Mouse (Mus musculus): Measurements from ENCODE around the gene Tmem204. TPM values are rescaled to one million over a fixed set of nuclear protein-coding genes. Genes with fewer than 3 reads are reported as not detected.
"Not testable (repeated sequence)": the region's sequence is repeated elsewhere in the genome, so short reads cannot be mapped to it uniquely, and the experiment has no call there.

The Tmem204 gene
- polyA plus RNA-seq (2012; rRNA removed): 9.6 and 10.5 TPM in 2 replicates

DNA sequence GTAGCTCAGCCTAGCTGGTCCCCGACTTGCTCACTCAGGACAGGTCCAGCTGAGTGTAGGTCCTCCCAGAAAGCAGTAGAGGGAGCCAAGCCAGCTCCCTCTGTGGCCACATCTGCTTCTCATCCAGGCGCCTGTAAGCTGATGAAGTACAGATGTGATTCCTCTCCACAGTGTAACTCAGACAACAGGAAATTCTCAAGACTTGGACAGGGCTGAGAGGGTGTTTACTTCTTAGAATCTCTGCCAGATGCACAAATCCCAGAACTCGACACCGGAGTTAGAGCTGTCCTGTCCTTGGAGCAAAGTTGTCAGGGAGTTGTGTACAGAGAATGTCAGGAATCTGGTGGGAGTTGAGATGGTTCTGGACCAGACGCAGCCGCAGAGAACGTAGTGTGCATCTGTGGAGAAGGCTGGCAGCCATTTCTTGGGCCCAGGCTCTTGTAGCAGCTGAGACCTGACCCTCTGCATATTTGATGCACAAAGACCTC lies at the start of gene Tmem204:
Gene Tmem204 (minus strand): TSS at position 148 of the 488 bp plus-strand sequence.
- no peak for TF ChIP-seq POLR2A (IDR thresholded peaks at IDR 0.05; ENCODE audit: borderline replicate concordance, extremely low read depth, insufficient read depth, insufficient read length, poor library complexity, severe bottlenecking)
- peak; percentile 24; the same call in 1 of the 2 replicates for TF ChIP-seq CTCF (IDR thresholded peaks at IDR 0.05; ENCODE audit: borderline replicate concordance, extremely low read depth, insufficient read depth, insufficient read length)
- DNase-seq (ENCODE audit: low read depth): peak; percentile 41

DNA sequence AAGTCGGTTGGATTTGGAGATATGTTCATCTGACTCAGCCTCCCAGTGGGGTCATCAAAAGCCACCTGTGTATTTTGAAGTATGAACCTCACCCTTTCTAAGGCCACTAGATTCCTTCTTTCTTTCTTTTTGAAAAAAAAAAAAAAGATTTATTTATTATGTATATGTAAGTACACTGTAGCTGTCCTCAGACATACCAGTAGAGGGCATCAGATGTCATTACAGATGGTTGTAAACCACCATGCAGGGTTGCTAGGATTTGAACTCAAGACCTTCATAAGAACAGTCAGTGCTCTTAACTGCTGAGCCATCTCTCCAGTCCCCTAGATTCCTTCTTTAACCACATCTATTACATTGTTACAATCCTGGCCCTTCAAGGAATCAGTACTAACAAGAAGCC lies 46.7 kb upstream of the Tmem204 start:
- no peak for TF ChIP-seq POLR2A (IDR thresholded peaks at IDR 0.05; ENCODE audit: borderline replicate concordance, extremely low read depth, insufficient read depth, insufficient read length, poor library complexity, severe bottlenecking)
- no peak for TF ChIP-seq CTCF (IDR thresholded peaks at IDR 0.05; ENCODE audit: borderline replicate concordance, extremely low read depth, insufficient read depth, insufficient read length)

DNA sequence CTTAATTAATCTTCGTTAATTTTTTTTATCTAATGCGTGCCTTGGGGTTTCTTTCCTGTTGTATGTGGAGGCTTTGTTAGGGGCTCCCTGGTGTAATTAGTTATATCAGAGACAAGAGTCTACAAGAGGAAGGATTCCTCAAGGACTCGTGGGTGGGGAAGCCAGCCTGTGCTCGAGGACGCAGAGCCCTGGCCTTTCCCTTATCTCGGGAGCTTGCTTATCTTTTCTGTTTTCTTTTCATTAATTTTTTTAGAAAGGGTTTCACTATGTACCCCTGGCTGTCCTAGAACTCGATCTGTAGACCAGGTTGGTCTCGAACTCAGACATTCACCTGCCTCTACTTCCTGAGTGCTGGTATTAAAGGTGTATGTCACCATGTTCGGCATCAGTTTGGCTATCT lies 44.3 kb upstream of the Tmem204 start:
- TF ChIP-seq CTCF (IDR thresholded peaks at IDR 0.05; ENCODE audit: borderline replicate concordance, extremely low read depth, insufficient read depth, insufficient read length) (no peak), POLR2A (IDR thresholded peaks at IDR 0.05; ENCODE audit: borderline replicate concordance, extremely low read depth, insufficient read depth, insufficient read length, poor library complexity, severe bottlenecking) (no peak)
- DNase-seq (ENCODE audit: low read depth): no peak

More for the DNA sequence above, 46.7 kb upstream of the Tmem204 start:
- no peak for DNase-seq (ENCODE audit: low read depth)

DNA sequence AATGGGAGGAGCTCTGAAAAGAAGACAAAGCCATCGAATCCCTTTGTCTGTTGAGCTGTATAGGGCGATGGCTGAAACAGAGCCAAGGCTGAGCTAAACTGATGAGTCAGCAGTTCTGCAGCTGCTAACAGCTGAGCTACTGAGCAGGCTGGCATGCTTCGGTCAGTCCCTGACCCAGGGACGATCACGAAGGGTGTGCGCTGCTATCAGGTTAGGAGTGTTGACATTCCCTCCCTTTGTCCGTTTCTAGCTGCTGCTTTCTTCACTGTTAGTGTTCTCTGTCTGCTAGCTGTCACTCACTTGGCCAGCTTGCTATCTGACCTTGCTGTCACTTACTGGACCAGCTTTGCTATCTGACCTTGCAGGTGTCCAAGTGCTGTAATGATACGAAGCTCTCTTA lies 43.7 kb upstream of the Tmem204 start:
- DNase-seq (ENCODE audit: low read depth): peak; percentile 48

DNA sequence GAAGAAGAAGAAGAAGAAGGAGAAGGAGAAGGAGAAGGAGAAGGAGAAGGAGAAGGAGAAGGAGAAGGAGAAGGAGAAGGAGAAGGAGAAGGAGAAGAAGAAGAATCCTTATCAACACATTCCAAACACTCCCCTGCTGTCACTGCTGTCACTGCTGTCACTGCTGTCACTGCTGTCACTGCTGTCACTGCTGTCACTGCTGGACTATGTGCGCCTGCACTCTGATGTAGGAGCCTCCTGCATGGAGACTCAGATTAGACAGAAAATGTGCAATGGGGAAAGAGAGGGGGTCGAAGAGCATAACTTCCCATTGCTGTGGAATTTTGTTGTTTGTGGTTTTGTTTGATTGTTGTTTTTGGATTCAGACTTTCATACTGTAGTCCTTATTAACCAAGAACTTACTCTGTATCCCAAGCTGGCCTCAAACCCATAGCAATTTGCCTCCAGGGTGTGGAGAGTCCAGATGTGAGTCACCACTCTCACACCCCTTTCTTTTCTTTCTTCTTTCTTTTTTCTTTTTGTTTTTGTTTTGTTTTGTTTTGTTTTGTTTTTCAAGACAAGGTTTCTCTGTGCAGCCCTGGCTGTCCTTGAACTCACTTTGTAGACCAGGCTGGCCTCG lies 42.2 kb upstream of the Tmem204 start:
- DNase-seq (ENCODE audit: low read depth): not testable (repeated sequence)

More for the DNA sequence above, 43.7 kb upstream of the Tmem204 start:
- TF ChIP-seq CTCF (IDR thresholded peaks at IDR 0.05; ENCODE audit: borderline replicate concordance, extremely low read depth, insufficient read depth, insufficient read length): no peak
- TF ChIP-seq POLR2A (IDR thresholded peaks at IDR 0.05; ENCODE audit: borderline replicate concordance, extremely low read depth, insufficient read depth, insufficient read length, poor library complexity, severe bottlenecking): no peak

DNA sequence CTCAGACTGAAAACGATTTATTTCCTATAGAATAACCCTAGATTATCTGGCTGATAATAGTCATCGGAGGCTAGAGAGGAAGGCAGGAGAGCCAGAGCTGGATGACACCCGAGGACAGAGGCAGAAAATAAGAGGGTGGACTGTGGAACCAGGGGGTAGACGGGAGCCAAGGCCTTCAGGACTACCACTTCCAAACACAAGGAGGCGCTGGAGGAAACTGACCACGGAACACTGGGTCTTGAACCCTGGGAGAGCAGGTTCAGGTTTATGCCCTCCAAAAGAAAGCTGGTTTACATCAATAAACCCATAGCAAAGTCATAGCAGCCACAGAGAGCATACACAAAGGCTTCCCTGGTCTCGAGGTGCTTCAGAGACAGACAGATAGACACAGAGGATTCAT lies 40.6 kb upstream of the Tmem204 start:
- no peak for DNase-seq (ENCODE audit: low read depth)
- peak; percentile 32; the same call in 1 of the 2 replicates for TF ChIP-seq CTCF (IDR thresholded peaks at IDR 0.05; ENCODE audit: borderline replicate concordance, extremely low read depth, insufficient read depth, insufficient read length)
- TF ChIP-seq POLR2A (IDR thresholded peaks at IDR 0.05; ENCODE audit: borderline replicate concordance, extremely low read depth, insufficient read depth, insufficient read length, poor library complexity, severe bottlenecking): no peak

DNA sequence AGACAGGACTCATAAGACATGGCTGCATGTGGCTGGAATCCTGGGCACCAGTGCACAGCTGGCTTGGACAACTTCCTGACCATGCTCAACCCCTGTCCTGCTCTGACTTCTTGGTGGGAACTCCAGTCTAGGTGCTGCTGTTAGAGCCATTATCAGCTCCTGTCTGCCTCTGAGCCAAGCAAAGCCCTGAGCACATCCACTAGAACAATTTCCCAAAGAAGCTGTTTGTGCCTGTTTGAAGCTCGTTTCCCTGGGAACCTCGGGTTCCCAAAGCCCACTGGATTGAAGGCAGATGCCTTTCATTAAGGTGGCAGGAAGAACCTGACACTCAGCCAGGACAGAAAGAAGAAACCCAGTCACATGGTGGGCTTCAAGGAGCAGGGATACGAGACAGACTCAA lies 37.0 kb upstream of the Tmem204 start, which contains the start of gene Ptx4:
Gene Ptx4 (plus strand): TSS at position 355 of the 400 bp plus-strand sequence.
- DNase-seq (ENCODE audit: low read depth): no peak
- TF ChIP-seq POLR2A (IDR thresholded peaks at IDR 0.05; ENCODE audit: borderline replicate concordance, extremely low read depth, insufficient read depth, insufficient read length, poor library complexity, severe bottlenecking) (no peak), CTCF (IDR thresholded peaks at IDR 0.05; ENCODE audit: borderline replicate concordance, extremely low read depth, insufficient read depth, insufficient read length) (no peak)

DNA sequence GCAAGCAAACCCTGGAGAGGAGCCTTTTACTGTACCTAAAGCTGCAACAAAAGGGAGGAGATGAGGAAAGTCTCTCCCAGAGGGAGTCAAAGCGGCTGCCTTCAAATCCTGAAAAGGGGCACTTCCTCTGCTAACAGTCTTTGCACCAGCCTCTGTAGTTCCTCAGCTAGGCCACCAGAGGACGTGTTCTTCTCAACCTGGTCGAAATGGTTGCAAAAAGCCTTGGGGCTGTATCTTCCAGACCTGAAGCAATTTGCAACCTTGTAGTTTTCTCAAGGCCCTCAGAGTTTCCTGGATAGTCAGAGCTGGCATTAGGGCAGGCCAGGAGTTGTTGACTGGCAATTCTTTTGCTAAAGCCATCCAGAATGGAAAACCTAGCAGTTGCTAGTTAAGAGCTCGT lies 33.9 kb upstream of the Tmem204 start:
- TF ChIP-seq POLR2A (IDR thresholded peaks at IDR 0.05; ENCODE audit: borderline replicate concordance, extremely low read depth, insufficient read depth, insufficient read length, poor library complexity, severe bottlenecking) (no peak), CTCF (IDR thresholded peaks at IDR 0.05; ENCODE audit: borderline replicate concordance, extremely low read depth, insufficient read depth, insufficient read length) (peak; percentile 41; the same call in 1 of the 2 replicates)
- DNase-seq (ENCODE audit: low read depth): no peak

DNA sequence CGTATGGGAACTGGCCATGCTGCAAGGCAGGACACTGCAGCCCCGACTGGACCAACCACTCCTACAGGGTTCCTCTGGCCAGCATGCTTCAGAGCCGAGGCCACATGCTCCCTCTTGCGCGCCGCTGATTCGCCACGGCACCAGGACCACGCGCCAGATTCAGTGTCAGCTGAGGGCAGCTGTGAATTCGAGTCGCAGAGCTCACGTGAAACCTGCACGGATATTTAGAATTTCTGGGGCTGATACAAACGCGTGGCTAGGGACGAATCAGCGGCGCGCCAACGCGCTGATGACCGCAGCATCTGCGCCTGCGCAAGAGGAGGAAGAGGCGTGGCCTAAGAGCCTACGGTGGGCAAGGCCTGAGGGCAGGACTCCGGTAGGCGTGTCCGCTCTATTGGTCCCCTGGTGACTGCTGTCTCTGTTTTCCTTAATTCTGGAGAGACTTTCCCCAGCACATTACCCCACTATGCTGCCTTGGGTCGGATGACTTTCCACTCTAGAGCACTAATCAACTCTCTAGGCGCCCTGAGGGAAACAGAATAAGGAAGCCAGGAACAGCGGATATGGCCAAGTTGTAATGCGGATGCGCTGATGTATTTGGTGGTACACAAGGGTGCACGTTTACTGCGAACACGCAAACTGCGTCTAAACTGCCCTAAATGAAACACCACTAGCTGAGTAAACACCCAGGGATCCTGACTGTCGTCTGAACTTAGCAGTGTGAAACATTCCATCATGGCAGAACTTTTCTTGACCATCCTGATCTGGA lies 32.5 kb upstream of the Tmem204 start, which contains the start of gene Telo2:
Gene Telo2 (minus strand): TSS at position 304 of the 769 bp plus-strand sequence.
- peak; percentile 96 for DNase-seq (ENCODE audit: low read depth)
- TF ChIP-seq POLR2A (IDR thresholded peaks at IDR 0.05; ENCODE audit: borderline replicate concordance, extremely low read depth, insufficient read depth, insufficient read length, poor library complexity, severe bottlenecking) (peak; percentile 70; the same call in 1 of the 2 replicates), CTCF (IDR thresholded peaks at IDR 0.05; ENCODE audit: borderline replicate concordance, extremely low read depth, insufficient read depth, insufficient read length) (no peak)

DNA sequence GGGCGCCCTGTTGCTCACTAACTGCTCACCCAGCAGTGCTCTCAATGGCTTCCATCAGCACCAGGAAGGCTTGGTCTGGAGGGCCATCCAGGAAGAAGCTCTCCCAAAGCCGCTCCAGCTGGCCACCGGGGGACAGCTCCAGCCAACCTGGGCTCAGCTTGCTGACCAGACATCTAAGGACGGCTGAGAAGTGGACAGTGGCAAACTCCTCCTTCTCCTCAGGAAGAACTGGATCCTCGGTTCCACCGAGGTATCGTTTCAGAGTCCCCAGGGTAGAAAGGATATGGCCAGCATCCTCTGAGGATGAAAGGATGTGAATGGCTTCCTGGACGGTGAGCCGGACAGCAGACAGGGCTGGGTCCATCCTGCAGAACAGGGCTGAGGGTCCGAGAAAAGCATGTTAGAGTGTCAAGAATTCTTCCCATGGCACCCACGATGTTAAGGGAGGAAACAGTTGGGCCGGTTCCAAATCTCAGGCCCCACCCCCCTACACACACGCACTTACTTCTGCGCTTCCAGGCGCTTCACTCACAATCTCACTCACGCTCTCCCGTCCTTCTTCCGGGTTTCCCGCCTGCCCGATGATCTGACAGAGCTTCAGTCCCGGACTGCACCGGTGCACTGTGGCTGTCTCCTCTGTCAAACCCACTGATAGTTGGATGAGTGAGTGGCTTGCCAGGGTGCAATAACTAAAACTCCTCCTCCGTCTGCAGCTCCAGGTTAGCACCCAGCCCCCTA lies 31.7 kb upstream of the Tmem204 start:
- no peak for DNase-seq (ENCODE audit: low read depth)
- no peak for TF ChIP-seq POLR2A (IDR thresholded peaks at IDR 0.05; ENCODE audit: borderline replicate concordance, extremely low read depth, insufficient read depth, insufficient read length, poor library complexity, severe bottlenecking)
- no peak for TF ChIP-seq CTCF (IDR thresholded peaks at IDR 0.05; ENCODE audit: borderline replicate concordance, extremely low read depth, insufficient read depth, insufficient read length)

DNA sequence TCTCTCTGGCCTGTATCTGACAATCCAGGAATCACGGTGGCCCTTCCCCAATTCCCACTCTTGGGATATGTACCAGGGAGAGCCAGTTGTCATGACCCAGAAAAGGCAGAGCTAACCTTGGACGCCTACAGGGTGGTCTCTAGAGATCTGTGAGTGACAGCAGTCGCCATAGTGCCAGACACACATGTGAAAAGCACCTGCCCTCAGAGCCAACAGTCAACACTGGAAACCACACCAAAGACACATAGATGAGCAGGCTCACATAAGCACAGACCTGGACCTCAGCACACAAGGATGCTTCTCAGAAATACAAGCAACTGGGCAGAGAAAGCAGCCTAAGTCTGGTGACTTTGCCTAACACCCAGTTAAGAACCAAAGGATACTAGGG lies 29.0 kb upstream of the Tmem204 start:
- no peak for TF ChIP-seq CTCF (IDR thresholded peaks at IDR 0.05; ENCODE audit: borderline replicate concordance, extremely low read depth, insufficient read depth, insufficient read length)
- TF ChIP-seq POLR2A (IDR thresholded peaks at IDR 0.05; ENCODE audit: borderline replicate concordance, extremely low read depth, insufficient read depth, insufficient read length, poor library complexity, severe bottlenecking): no peak
- no peak for DNase-seq (ENCODE audit: low read depth)
